Mouse (Mus musculus): Measurements from ENCODE around the gene Ccdc107.

Ccdc107 gene

DNA sequence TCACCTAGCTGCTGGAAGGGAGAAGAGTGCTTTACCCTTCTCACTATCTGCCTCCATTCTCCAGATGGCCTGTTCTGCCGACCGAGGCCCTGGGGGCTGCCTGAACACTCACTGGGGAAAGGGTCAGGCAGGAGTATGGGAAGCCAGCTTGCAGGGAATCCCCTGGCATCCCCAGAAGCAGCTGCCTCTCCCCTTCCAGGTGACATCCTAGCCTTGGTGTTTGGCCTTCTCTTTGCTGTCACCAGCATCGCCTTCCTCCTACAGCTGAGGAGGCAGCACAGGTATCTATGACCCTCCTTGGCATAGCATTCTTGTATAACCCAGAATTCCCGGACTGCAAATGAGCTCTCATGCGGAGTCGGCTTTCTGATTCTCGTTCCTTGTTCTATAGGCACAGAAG is 20.0 kb downstream of the Ccdc107 start:
- DNase-seq (ENCODE audit: low read depth, low spot score): no peak

DNA sequence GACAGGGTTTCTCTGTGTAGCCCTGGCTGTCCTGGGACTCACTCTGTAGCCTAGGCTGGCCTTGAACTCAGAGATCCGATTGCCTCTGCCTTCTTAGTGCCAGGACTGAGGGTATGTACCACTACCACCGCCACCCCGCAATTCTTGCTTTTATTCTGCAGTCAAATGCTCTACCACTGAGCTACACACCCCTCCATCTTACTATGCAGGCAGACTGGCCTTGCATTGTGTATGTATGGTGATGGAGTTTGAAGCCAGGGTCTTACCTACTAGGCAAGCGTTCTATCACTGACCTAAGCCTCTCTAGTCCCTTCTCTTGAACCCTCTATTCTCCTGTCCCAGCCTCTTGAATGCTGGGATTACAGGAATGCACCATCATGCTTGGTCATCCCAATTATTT is 20.6 kb downstream of the Ccdc107 start:
- no peak for DNase-seq (ENCODE audit: low read depth, low spot score)

DNA sequence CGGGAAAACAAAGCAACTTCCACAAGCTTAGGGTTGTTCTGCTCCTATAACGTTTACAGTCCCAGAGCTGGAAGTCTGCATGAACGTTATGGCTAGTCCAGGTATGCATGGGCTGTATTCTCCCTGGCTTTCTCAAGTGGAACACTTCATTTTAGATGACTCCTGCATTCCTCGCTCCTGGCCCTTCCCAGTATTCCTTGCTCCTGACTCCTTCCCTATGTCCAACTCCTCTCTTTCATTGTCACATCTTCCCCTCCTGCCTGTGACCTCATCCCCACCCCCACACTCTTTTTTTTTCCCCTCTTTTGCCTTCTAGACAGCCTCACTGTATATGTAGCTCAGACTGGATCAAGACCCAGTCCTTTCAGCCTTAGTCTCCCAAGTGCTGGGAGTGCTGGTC is 21.1 kb downstream of the Ccdc107 start:
- no peak for DNase-seq (ENCODE audit: low read depth, low spot score)

DNA sequence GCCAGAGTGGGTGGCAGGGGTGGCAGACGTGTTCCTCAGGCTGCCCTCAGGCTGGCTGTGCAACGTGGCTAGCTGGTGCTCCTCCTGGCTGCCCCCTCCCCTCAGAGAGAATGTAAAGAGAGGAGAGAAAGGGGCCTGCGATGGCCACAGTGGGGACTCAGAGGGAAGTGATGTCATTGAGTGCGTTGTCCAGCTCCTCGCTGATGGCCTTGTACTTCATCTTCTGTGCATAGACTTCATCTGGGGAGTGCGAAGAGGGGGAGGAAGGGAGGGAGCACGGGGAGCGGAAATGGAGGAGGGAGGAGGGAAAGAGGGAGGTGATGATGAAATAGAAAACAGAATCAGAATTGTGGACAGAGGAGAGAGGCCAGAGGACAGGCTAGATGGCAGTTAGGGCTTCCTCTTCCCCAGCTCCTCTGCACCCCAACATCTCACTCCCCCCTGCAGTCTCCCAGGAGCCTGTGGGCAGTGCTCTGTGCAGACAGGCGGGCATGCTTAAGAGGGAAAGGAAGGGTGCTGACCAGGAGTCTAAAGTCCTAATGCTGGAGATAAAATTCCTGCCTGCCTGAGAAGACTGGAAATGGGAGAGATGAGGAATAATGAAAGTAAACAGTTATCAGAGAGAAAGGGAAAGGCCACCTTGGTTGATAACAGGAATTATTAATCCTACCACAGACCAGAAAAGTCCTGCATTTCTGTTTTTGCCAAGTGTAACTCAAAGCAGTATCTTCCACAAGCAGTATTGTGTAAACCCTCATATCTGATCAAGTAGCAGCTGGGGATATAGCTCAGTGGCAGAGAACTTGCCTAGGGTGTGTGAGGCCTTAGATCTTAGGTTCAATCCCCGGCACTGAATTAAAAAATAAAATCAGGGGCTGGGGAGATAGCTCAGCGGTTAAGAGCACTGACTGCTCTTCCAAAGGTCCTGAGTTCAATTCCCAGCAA is 23.3 kb downstream of the Ccdc107 start:
- DNase-seq (ENCODE audit: low read depth, low spot score): no peak

DNA sequence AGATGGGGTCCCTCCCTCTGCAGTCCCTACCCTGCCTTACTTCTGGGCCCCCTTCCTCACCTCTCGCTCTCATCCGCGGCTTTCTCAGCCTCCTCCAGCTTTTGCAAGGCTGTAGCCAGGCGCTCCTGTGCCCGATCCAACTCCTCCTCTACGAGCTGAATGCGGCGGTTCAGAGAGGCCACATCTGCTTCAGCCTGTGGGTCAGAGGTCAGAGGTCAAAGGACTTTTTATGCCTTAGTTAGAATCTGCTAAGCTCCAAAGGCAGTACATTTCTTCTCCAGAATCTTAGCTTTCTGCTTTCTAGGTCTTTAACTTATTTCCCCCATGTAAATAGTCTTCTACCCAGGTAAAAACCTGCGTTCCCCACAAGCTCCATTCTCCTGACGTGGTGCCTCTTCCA is 26.9 kb downstream of the Ccdc107 start:
- no peak for DNase-seq (ENCODE audit: low read depth, low spot score)

DNA sequence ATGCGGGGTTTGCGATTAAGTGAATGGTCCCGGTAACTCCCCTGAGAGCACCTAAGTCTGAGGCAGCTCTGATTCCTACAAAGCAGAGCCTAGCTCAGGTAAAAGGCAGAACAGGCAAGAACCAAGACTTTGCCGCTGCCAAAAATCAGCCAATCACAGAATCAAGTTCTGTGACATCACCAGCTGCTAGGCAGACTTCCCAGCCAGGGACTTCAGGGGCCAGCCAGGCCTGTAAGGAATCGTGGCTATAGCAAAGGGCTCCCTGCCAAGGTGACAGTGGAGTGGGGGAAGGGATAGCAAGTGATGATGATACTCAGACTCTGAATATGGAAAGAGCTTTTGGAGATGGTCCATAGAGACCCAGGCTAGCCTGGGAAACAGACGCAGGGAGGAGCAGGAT is 27.3 kb downstream of the Ccdc107 start:
- peak; percentile 74 for DNase-seq (ENCODE audit: low read depth, low spot score)

DNA sequence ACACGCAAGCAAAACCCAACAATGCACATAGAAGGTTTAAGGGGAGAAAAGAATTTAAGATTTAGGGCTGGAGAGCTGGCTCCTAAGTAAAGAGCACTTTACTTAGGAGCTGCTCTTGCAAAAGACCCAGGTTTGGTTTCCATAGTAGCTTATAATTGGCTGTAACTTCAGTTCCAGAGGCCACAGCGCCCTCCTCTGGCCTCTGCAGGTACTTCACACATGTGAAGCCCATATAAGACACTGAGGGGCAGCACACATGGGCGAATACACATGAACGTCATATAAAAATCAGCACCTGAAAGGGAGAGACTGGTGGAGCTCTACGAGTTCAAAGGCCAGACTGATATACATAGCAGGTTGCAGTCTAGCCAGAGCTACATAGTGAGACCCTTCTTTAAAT is 35.2 kb downstream of the Ccdc107 start:
- no peak for DNase-seq (ENCODE audit: low read depth, low spot score)

DNA sequence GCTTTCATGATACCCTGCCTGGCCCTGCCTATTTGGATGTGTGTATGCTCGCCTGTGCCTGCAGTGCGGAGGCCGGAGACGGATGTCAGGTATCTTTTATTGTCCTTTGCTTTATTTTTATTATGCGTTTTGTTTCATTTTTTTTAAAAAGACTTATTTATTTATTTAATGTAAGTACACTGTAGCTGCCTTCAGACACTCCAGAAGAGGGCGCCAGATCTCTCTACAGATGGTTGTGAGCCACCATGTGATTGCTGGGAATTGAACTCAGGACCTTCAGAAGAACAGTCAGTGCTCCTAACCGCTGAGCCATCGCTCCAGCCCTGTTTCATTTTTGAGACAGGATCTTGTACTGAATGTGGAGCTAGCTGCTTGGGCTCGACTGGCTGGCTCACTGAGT is 35.8 kb downstream of the Ccdc107 start:
- DNase-seq (ENCODE audit: low read depth, low spot score): no peak

DNA sequence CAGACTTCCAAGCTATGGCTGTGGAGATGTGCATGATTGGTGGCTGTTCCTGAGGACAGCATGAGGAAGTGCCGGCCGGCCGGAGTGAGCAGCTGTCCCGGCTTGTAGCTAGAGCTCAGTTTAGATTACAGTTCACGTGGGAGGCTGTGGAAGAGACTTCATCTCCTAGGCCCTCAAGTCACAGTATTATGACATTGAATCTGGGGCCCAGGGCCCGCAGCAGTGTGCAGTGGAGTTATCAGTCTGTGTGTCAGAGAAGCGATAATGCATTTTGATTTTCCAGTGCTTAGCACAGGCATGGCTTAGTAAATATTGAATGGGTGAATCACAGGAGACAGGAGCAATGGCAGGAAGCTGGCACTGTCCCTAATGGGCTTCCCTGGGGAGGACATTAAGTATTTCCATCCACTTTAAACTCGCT is 37.4 kb downstream of the Ccdc107 start:
- no peak for DNase-seq (ENCODE audit: low read depth, low spot score)

DNA sequence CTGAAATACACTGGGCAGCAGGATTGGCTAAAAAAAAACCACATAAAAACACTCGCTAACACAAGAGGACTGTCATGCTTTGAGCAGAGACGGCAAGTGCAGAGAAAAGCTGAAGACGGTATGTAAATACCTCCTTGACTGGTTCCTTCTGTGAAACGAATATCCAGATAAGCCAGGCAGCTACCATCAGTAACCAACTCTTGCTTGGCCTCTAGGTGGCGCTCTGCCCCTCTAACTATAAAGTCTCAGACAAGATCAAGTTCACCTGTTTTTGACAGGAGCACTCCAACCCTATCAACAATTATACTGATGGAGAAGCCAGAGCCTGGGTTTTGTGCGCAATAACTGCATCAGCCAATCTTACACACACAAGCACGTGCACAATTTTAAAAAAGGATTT is 37.9 kb downstream of the Ccdc107 start:
- peak; percentile 52 for DNase-seq (ENCODE audit: low read depth, low spot score)

DNA sequence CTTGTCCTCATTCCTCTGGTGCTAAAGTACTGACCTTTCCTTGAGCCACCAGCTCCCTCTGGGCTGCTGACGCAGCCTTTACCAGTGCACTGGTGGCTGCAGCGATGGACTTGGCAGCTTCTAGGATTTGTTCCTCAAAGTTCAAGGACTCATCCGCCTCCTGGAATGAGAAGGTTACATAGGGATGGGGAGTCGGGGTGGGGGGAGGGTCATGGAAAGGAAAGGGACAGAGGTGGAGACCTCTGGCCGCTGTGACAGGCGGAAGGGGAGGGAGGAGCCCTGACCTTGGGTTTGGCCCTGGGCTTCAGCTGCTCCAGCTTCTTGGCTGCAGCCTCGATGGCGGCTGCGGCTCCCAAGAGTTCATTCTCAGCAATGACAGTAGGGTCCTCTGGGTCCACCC is 40.6 kb downstream of the Ccdc107 start:
- DNase-seq (ENCODE audit: low read depth, low spot score): no peak

DNA sequence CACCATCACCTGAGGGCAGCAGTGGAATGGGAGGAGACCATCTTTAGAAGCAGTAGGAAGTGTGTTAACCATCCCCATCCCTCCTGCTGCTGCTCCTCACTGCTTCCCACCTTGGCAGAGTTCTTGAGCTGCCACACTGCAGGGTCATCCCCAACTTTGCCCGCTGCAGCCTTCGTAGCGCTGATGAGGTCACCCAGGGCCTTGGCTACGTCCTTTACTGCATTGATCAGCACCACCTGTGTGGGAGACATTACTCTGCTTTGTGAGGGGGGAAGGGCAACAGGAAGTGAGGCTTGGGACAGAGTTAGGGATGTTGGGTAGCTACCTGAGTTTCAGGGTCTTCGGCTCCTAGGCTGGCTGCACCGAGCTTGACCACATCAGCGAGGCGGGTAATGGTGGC is 42.9 kb downstream of the Ccdc107 start:
- DNase-seq (ENCODE audit: low read depth, low spot score): no peak

DNA sequence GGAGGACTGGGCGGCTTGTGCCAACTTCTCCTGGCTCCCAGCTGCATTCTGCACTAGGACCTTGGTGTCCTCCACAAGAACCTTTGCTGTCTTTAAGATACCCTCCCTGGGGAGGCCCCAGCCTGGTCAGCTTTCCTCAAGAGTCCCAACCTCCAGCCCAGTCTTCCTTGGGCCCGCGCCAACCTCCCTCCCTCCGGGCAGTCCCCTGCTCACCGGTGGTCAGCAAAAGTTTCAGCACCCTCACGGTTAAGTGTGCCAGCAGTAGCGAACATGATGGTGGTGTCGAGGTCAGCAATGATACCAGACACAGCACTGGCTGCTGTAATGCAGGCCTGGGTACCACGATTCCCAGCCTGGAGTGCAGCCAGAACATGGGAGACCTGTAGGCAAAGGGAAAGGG is 43.3 kb downstream of the Ccdc107 start:
- DNase-seq (ENCODE audit: low read depth, low spot score): no peak

DNA sequence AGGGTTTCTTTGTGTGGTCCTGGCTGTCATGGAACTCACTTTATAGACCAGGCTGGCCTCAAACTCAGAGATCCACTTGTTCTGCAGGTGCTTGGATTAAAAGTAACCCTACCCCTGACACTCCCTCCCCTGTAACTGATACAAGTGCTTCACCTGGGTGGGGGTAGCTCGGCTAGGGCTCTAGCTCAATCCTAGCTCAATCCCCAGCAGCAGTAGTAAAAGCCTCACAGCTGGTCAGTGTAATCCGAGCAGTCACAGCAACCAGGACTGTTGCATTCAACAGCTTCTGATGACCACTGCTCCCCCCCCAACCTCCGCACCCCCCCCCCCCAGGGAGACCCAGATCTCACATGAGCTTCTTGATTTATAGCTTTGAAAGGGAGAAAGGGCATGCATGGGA is 49.3 kb downstream of the Ccdc107 start:
- no peak for DNase-seq (ENCODE audit: low read depth, low spot score)

Measured in embryo, embryonic 11.5 days (tissue).